Mouse (Mus musculus) Patski (cell line): ENCODE results near the gene 1700029P11Rik. TPM values are rescaled to one million over a fixed set of nuclear protein-coding genes. Genes with fewer than 3 reads are reported as not detected.
"Not testable (repeated sequence)": the region's sequence is repeated elsewhere in the genome, so short reads cannot be mapped to it uniquely, and the experiment has no call there.

ENCODE experiments used
- ATAC-seq: fragments of 100-300 bp; one replicate; pipeline ENCODE4 v1.8.0; 2021
- CTCF ChIA-PET: fragments of 350-600 bp; sonication (Branson Sonifier 250); formaldehyde crosslinking; loops from one replicate; lab custom pipeline; 2022; ENCODE audit warnings: inconsistent platforms; lab: Charles Lee
- POLR2A ChIA-PET: fragments of 350-600 bp; sonication (Branson Sonifier 250); formaldehyde crosslinking; loops from one replicate; lab custom pipeline; 2022; ENCODE audit warnings: antibody characterized with exemption, inconsistent platforms; lab: Charles Lee
- DNase-seq: peaks from one replicate; pipeline ENCODE4 v3.0.0-alpha.2; 2011; ENCODE audit warnings: low read depth, low spot score
- H3K27me3 ChIP-seq: fragments of 371-371 bp; one replicate; pipeline ENCODE4 v1.5.1; 2021
- CTCF ChIP-seq: fragments of 100-300 bp; IDR thresholded peaks from one replicate; pipeline ENCODE4 v1.5.1; 2021
- in situ Hi-C: fragments of 300-500 bp; cut with MboI; formaldehyde crosslinking; loops from 3 replicates; pipeline ENCODE4 v1.11.1; 2018; ENCODE audit warnings: low pct_unique_long_range_greater_than_20kb, mixed read lengths
- polyA plus RNA-seq: library from polyadenylated mRNA; unstranded; gene quantifications from one replicate; pipeline ENCODE4 v1.2.3, GENCODE M21; 2021

1700029P11Rik gene
- polyA plus RNA-seq, 1 experiment from 2014 or later = not detected

- TF ChIP-seq CTCF = no peak
- CTCF ChIA-PET = no interaction called here
- ATAC-seq = no peak
- POLR2A ChIA-PET = no interaction called here
- H3K27me3 ChIP-seq = no peaks in the 10 kb centered on the region
- in situ Hi-C loops = no loop called here
- DNase-seq = no peak
Measured at GRCm38 (mm10) chr15:81968447-81968846, 11.9 kb upstream of the 1700029P11Rik start.

GRCm38 (mm10) chr15:81969173-81969572 is 11.2 kb upstream of the 1700029P11Rik start:
- CTCF ChIA-PET = interaction anchor here (0.9 kb wide), 1 partner anchor 50 kb away, joined by 3 read pairs; no protein-coding TSS in a partner anchor
- no peak for TF ChIP-seq CTCF
- in situ Hi-C loops = no loop called here
- POLR2A ChIA-PET = no interaction called here
- no peaks in the 10 kb centered on the region for H3K27me3 ChIP-seq
- ATAC-seq (no peak), DNase-seq (no peak)

GRCm38 (mm10) chr15:81969635-81970034 is 10.7 kb upstream of the 1700029P11Rik start:
- ATAC-seq, in situ Hi-C loops, POLR2A ChIA-PET, DNase-seq, H3K27me3 ChIP-seq: not testable (repeated sequence)
- CTCF ChIA-PET = interaction anchor here (0.9 kb wide), 1 partner anchor 50 kb away, joined by 3 read pairs; no protein-coding TSS in a partner anchor

GRCm38 (mm10) chr15:81970498-81970897 is 9.8 kb upstream of the 1700029P11Rik start:
- ATAC-seq, in situ Hi-C loops, POLR2A ChIA-PET, H3K27me3 ChIP-seq, DNase-seq: not testable (repeated sequence)
- CTCF ChIA-PET = interaction anchor here (0.7 kb wide), 1 partner anchor 11 kb away, joined by 3 read pairs; no protein-coding TSS in a partner anchor

- in situ Hi-C loops, ATAC-seq, POLR2A ChIA-PET, H3K27me3 ChIP-seq, DNase-seq: not testable (repeated sequence)
- CTCF ChIA-PET = interaction anchor here (1.1 to 1.5 kb wide), 2 partner anchors 11 to 17 kb away, joined by 3 read pairs; no protein-coding TSS in a partner anchor
Measured at GRCm38 (mm10) chr15:81975156-81975555, 5.2 kb upstream of the 1700029P11Rik start.

GRCm38 (mm10) chr15:81982173-81982572 is 1.8 kb downstream of the 1700029P11Rik start:
- ChIA-PET CTCF (interaction anchor here (1.3 kb wide), 1 partner anchor 22 kb away, joined by 3 read pairs; no protein-coding TSS in a partner anchor), POLR2A (no interaction called here)
- H3K27me3 ChIP-seq = no peaks in the 10 kb centered on the region
- DNase-seq (no peak), ATAC-seq (no peak)
- no peak for TF ChIP-seq CTCF
- in situ Hi-C loops = no loop called here

- in situ Hi-C loops = no loop called here
- TF ChIP-seq CTCF = no peak
- ChIA-PET CTCF (interaction anchor here (1.3 to 1.8 kb wide), 2 partner anchors 26 to 28 kb away, joined by 7 to 8 read pairs; no protein-coding TSS in a partner anchor), POLR2A (interaction anchor here (0.6 kb wide), 1 partner anchor 59 kb away, joined by 3 read pairs; the partner anchor contains the start of gene Polr3h)
- H3K27me3 ChIP-seq = no peaks in the 10 kb centered on the region
- ATAC-seq = no peak
- no peak for DNase-seq
Measured at GRCm38 (mm10) chr15:81985267-81986161, 5.2 kb downstream of the 1700029P11Rik start.

GRCm38 (mm10) chr15:81987646-81988045 is 7.3 kb downstream of the 1700029P11Rik start, which contains the start of gene Xrcc6:
Gene Xrcc6, plus strand, starts transcription at chr15:81987835.
- no peak for TF ChIP-seq CTCF
- POLR2A ChIA-PET = no interaction called here
- H3K27me3 ChIP-seq = no peaks in the 10 kb centered on the region
- ATAC-seq = no peak
- in situ Hi-C loops = no loop called here
- CTCF ChIA-PET = interaction anchor here (1.2 to 1.3 kb wide), 2 partner anchors 24 to 27 kb away, joined by 3 to 9 read pairs; partner anchors contain the start of gene Pmm1
- no peak for DNase-seq

GRCm38 (mm10) chr15:81989371-81990062 is 9.2 kb downstream of the 1700029P11Rik start:
- H3K27me3 ChIP-seq = no peaks in the 10 kb centered on the region
- peak; percentile 87 for TF ChIP-seq CTCF
- CTCF ChIA-PET = interaction anchor here (0.8 to 1.6 kb wide), 2 partner anchors 30 to 32 kb away, joined by 3 to 9 read pairs; no protein-coding TSS in a partner anchor
- POLR2A ChIA-PET = no interaction called here
- ATAC-seq (no peak), DNase-seq (peak; percentile 44)
- in situ Hi-C loops = no loop called here

GRCm38 (mm10) chr15:81990549-81990948 is 10.2 kb downstream of the 1700029P11Rik start:
- in situ Hi-C loops = no loop called here
- ChIA-PET POLR2A (no interaction called here), CTCF (interaction anchor here (0.6 to 1.6 kb wide), 3 partner anchors 23 to 33 kb away, joined by 3 to 9 read pairs (median 3); no protein-coding TSS in a partner anchor)
- DNase-seq = no peak
- H3K27me3 ChIP-seq = no peaks in the 10 kb centered on the region
- no peak for ATAC-seq
- TF ChIP-seq CTCF = no peak
